Mouse (Mus musculus): ENCODE results near the gene Tstd3. TPM values are rescaled to one million over a fixed set of nuclear protein-coding genes. Genes with fewer than 3 reads are reported as not detected.
A peak's percentile ranks its signal among the peaks of the same experiment; 100 is the strongest.

Gene Tstd3
- 10 to 100 TPM; 17.5 to 19.4 TPM for total RNA-seq (2021)

DNA sequence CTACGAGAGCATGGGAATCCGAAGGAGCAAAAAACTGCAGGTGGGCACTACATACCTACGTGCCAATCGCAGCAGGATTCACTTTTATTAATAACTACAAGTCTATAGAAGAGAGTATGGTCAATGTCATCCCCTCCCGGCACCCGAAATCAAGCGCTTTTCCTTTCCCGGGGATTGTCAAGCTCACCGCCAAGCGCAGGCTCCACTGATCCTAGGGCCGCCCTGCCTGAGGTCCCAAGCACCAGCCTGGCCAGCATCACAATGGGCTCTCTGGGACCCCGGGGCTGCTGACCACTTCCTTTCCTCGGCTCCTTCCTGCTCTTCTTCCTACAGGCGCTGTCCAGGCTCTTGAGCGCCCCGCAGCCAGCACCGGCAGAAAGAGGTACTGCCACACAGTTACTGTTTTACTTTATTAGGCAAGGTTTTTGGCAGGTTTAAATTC is at the start of gene Tstd3, which contains the start of gene Usp45:
Gene Tstd3, minus strand, starts transcription at position 350 of the 442 bp plus-strand sequence.
Gene Usp45, plus strand, starts transcription at position 294 of the 442 bp plus-strand sequence.
- intact Hi-C loops (cut with DNase I): no loop called here
- DNase-seq (ENCODE audit: low spot score): peak; percentile 47

DNA sequence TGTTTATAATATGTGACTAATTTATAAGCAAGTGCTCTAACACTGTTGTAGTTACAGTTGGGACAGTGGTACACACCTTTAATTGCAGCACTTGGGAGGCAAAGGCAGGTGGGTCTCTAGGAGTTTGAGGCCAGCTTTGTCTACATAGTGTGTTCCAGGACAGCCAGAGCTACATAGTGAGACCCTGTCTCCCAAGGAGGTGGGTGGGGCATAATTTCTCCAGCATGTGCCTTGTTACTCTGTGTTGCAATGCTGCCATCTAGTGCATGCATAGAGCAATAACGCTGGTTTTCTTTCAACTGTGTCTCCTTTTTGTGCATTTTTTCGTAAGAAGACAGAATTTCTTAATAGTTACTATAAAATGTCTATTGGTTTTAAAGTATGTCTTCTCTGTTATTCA is 47.0 kb upstream of the Tstd3 start:
- no peak for DNase-seq (ENCODE audit: low spot score)
- intact Hi-C loops (cut with DNase I): loop anchor here (10.0 kb wide), 1 partner anchor 379 kb away; no protein-coding TSS in a partner anchor

DNA sequence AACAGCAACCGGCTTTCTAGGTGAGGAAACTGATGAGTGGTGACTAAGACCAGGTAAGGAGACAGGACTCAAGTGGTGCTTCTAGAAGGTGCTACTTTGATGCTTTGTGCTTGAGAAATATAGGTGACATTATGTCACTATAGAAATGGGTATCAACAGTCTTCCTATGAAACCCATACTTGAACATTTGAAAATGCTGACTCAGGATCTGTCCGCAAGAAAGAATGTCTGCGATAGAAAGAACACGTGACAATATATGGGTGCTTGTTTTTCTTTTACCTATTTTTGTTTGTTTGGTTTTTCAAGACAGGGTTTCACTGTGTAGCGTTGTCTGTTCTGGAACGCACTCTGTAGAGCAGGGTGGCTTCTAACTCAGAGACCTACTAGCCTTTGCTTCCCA is 45.6 kb upstream of the Tstd3 start:
- DNase-seq (ENCODE audit: low spot score): no peak
- intact Hi-C loops (cut with DNase I): loop anchor here (2.0 to 10.0 kb wide), 2 partner anchors 276 to 378 kb away; no protein-coding TSS in a partner anchor

DNA sequence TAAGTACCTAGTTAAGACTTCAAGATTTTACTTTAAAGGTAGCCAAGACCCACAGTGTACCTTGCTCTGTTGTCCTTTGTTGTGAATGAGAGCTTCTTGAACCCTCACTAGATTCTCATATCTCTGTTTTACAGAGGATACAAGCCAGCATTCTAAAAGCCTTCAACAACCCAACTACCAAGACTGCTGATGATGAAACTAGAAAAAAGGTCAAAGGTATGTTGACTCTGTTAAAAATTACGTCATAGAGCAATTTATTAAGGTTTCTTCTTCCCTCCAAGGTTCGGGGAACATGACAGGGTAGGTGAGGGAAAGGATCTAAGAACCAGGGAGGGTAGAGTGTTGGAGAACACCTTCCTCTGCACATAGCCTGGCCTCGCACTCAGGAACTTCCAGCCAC is 43.6 kb upstream of the Tstd3 start:
- DNase-seq (ENCODE audit: low spot score): no peak
- intact Hi-C loops (cut with DNase I): loop anchor here (10.0 kb wide), 1 partner anchor 376 kb away; no protein-coding TSS in a partner anchor

DNA sequence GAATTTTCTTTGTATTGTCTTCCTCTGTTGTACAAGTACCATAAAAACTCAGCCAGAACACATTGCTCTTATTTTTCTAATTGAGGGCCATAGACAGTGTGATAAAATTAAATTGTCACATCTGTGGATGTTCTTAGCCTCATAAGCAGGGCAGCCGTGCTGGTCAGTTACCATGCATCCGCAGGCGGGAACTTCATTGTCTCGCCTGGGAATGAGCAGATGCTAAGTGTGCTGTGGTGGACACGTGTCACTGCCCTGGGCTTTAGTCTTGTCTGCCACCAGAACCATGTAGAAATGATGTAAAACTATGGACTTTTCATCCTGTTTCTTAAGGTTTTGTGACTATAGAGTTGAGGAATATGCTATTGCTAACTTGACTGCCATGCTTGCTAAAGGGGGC is 40.2 kb upstream of the Tstd3 start:
- DNase-seq (ENCODE audit: low spot score): no peak
- intact Hi-C loops (cut with DNase I): no loop called here

DNA sequence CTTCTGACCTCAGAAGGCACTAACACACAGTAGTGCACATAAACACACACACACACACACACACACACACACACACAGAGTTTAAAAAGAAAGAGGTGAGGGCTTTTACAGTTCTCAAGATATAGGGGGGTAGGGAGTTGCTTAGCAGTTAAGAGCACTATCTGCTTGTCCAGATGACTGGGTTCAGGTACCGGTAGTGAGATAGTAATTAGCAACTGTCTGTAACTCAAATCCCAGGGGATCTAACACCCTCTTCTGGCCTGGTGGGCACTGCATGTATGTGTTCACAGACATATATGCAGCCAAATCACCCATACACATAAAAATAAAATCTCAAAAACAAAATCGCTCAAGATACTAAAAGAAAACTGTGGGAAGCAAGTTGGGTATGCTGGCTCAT is 34.6 kb upstream of the Tstd3 start:
- intact Hi-C loops (cut with DNase I): no loop called here
- no peak for DNase-seq (ENCODE audit: low spot score)

DNA sequence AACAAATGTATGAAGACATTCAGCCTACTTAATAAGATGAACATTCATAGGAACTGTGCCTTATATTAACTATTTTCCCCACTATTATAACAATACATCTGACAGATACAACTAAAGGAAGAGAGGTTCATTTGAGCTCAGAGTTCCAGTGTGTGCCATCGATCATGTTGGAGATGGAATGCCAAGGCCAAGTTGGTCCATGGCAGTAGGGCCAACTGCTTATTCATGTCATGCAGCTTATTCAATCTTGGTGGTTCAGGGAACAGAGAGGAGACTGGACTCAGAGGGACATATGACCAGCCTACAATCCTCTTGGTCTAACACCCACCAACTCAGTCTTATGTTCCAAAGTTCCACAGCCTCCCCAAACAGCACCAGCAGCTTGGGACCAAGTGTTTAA is 34.0 kb upstream of the Tstd3 start:
- intact Hi-C loops (cut with DNase I): no loop called here
- DNase-seq (ENCODE audit: low spot score): no peak

DNA sequence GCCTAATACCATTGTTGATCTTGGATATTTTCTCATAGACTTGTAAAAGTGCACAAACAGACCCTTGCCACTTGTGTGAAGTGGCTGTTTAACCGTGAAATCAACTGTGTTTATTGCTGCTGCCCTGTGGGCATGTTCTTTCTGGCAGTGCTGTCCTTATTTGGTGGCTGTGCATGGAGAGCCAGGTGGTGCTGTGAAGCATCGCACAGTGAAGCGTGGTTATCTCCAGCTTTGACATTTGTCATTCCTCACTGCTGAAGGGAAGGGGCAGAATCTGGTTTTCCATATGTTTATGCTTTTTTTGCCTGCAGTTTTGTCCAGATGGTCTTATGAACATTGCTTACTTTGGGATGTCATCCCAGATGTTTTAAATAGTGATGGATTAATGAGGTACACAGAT is 26.6 kb upstream of the Tstd3 start:
- intact Hi-C loops (cut with DNase I): no loop called here
- DNase-seq (ENCODE audit: low spot score): no peak

DNA sequence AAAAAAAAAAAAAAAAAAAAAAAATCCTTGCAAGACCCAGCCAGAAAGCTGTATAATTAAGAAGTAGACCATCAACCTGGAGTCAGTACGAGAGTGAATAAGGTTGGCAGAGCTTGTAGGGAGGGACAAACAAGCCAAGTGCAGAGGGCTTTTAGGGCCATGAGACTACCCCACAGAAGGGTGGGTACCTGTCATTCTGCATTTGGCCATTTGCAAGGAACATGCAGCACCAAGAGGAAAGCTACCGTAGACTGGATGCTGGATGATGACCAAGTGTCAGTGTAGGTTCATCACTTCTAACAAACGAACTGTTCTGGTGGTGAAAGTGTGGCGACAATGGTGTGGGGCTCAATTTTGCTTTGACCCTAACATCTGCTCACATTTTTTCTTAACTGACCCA is 22.8 kb upstream of the Tstd3 start:
- DNase-seq (ENCODE audit: low spot score): no peak
- intact Hi-C loops (cut with DNase I): no loop called here

DNA sequence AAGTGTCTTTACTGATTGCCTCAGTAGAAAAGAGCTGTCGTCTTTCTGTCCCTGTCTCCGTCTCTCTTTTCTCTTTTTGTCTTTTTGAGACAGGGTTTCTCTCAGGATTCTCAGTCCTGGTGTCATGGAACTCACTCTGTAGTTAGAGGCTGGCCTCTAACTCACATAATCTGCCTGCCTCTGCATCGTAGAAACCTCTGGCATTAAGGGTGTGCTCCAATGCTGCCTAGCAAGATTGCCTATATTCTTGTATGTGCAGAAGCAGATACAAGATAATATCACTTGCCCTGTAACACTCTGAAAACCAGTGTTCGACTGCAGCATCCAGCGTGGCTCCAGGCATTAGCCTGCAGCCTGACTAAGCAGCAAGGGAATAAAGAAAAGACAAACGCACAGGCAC is 21.9 kb upstream of the Tstd3 start:
- intact Hi-C loops (cut with DNase I): no loop called here
- DNase-seq (ENCODE audit: low spot score): no peak

DNA sequence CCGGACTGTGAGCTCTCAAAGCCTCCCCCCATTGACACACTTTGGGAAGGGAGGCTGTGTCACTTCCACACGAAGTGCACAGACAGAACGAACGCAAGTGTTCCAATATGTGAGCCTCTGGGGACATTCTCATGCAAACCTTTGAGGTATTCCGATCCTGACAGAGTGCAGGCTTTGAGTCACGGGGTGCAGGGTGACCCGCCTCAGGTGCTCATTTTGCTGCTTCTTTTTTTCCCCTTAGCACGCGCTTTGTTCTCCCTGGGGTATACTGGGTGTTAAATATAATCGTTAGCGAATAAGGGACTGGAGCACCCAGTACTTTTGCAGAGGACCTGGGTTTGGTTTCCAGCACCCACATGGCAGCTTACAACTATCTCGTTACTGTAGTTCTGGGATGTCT is 19.3 kb upstream of the Tstd3 start:
- intact Hi-C loops (cut with DNase I): no loop called here

DNA sequence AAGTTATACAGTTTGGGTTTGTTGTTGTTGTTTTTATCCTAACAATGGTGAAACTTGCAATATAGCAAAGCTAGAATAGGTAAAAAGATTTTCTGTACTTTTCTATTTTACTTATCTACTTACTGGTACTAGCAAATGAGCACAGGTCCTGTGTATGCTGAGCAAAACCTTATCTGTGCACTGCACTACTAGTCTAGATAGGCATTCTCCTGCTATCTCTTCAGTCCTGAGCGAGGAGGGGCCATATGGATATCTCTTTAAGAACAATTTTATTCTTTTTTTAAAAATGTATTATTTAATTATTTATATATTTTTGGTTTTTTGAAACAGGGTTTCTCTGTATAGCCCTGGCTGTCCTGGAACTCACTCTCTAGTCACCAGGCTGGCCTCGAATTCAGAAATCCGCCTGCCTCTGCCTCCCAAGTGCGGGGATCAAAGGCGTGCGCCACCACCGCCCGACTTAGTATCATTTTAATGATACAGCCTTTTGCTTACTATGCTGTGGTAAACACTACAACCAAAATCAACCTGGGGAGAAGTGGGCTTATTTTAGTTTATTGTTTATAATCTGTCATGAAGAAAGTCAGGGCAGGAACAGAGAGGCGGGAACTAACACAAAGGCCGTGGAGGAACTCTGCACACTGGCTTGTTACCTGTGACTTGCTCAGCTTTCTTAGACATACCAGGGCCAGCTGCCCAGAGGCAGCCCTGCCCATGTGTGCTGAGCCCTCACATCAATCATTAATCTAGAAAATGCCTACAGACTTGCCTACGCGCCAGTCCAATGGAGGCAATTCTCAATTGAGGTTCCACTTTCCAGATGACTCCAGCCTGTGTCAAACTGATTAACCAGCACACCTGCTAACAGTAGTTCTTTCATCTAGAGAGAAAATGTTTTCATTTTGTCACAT is 14.1 kb upstream of the Tstd3 start:
- intact Hi-C loops (cut with DNase I): no loop called here
- DNase-seq (ENCODE audit: low spot score): no peak

More for the DNA sequence above, 19.3 kb upstream of the Tstd3 start:
- no peak for DNase-seq (ENCODE audit: low spot score)

DNA sequence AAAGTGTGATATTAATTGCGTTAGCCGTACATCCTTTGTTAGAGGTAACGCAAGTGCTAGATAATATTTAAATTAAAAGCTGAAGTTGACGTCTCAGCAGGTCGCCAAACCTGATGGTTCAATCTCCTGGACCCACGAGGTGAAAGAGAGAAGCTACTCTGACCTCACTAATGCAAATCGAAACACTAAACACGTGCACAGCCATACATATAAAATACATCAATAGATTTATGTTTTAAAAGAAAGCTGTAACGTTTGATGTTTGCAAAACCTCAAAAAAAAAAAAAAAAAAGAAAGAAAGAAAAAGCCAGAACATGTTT is 9.9 kb upstream of the Tstd3 start:
- intact Hi-C loops (cut with DNase I): loop anchor here (2.0 kb wide), 1 partner anchor 50 kb away; the partner anchor contains the start of gene Ccnc
- no peak for DNase-seq (ENCODE audit: low spot score)

DNA sequence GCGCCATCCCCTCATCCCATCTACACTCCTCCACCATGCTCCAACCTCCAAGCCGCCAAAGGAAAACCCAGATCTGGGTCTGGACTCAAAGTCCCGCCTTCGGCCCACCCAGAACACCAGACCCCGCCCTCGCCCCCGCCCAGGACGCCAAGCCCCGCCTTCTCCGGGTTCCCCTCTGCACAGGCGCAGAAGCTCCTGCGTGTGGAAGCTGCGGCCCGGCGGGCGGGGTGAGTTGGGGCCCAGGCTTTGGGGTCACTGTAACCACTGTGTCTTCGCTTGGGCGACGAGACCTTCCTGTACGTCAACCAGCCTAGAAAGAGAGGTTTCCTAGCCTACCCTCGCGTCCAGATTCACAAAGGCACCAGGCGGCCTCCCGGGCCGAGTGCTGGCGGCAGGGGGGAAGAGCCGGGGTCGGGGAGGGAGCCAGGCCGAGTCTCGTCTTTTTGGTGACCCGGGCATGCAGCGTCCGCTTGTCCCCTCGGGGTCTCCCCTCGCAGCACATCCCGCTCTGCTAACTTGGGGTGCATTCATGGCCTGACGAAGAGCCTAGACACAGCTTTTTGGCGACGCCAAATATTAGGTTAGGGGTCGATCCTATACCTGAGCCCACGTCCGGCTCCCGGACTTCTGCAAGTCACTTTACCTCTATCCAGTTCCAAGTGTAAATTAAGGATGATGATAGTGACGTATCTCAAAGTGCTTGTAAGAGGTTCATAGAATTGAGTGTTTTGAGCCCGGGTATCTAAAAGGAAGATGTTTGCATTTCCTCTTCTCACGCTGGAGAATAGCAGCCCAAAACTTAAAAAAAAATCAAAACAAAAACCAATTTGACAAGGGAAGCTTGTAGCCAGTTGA is 9.3 kb upstream of the Tstd3 start:
- peak; percentile 79 for DNase-seq (ENCODE audit: low spot score)
- intact Hi-C loops (cut with DNase I): loop anchor here (2.0 kb wide), 1 partner anchor 50 kb away; the partner anchor contains the start of gene Ccnc

DNA sequence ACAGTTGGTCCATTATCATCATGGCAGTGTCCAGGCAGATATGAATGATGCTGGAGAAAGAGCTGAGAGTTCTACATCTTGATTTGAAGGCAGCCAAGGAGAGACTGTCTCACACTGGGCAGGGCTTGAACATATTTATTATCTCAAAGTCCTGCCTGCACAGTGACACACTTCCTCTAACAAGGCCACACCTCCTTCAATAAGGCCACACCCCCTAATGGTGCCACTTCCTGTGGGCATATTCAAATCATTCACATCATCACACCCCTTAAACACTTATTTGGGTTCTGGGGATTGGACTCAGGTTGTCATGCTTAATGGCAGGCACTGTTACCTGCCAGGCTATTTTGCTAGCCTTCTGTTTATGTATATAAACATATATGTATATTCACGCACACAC is 5.3 kb upstream of the Tstd3 start:
- intact Hi-C loops (cut with DNase I): no loop called here
- no peak for DNase-seq (ENCODE audit: low spot score)

DNA sequence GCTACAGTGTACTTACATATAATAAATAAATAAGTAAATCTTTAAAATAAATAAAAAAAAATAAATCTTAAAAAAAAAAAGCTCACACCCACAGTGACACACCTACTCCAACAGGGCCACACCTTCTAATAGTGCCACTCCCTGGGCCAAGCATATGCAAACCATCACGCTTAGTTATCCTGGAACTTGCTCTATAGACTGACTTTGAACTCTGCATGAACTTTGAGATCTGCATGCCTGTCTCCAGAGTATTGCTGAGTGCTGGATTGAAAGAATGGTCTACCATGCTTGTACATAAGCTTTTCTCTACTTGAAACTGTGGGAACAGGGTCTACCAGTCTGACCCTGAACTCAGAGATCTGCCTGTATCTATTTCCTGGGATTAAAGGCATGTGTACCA is 4.1 kb upstream of the Tstd3 start:
- DNase-seq (ENCODE audit: low spot score): no peak
- intact Hi-C loops (cut with DNase I): no loop called here

DNA sequence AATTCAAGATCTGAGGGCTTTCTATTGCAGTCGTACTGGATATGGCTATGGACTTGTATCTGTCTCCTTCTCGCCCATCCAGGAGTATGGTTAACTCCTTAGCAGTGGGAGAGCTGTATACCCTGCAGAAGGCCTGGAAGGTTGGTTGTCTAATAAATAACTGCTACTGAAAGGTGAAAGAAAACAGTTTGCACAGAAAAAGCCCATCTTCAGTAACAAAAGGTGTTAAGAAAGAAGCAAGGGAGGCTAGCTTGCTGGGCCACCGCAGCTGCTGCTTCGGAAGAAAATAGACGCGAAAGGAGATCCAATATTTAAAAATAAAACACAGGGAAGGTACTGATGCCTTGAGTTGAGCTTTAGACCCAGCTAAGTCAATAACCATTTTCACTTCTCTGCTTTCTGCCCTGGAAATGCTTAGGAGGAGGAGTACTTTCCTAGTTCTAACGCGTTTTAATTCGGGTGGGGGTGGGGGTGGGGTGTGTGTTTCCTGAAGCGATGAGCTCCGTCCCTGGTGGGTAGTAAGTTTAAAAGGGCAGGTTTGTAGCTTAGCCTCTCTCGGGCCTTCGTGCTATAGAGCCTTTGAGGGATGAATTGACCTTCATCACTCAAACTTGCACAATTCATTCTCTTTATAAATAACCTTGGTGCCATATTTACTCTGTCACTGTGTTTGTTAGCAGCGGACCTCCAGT is 695 bp downstream of the Tstd3 start:
- DNase-seq (ENCODE audit: low spot score): no peak
- intact Hi-C loops (cut with DNase I): no loop called here

DNA sequence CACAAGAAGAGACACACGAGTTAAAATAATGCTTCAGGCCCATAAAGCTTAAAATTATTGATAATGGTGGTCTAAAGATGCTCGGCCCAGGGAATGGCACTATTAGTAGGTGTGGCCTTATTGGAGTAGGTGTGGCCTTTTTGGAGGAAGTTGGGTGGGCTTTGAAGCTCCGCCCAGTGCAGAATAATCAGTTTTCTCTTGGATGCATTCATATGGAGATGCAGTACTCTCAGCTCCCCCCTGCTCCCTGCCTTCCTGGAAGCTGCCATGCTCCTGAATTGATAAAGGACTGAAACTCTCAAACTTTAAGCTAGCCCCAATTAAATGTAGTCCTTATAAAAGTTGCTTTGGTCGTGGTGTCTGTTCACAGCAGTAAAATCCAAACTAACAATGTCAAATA is 3.2 kb downstream of the Tstd3 start:
- intact Hi-C loops (cut with DNase I): no loop called here
- DNase-seq (ENCODE audit: low spot score): no peak

DNA sequence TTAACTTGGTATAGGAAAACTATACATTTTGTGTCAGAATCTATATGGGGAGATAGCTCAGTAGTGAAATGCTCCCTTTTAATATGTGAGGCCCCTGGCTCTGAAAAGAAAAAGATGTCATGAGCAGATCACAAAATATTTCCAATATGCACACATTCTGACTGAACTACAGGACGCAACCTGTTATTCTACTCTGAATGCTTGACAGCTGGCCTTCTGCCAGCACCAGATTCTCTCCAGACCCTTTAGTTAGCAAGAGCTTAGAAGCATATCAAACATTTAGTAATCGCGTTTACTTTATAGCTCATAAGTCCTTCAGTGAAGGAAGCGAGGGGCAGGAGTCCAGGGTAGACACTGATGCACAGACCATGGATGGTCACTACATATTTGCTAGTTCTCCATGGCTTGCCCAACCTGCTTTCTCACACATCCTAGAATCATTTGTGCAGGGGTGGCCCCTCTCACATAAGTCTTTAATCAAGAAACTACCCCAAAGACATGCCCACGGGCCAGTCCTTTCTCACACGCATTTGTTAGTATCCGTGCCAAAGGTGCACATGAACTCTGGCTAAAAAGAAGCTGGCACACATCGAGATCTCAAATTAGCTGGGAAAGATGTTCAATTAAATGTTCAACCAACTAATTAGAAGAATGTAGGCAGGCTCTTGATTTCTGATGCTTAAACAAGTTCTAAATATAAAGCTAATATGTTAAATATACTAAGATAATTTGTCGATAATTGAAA is 5.4 kb downstream of the Tstd3 start:
- intact Hi-C loops (cut with DNase I): no loop called here
- no peak for DNase-seq (ENCODE audit: low spot score)
